Mouse (Mus musculus): ENCODE results near the gene Thsd7b. TPM values are rescaled to one million over a fixed set of nuclear protein-coding genes. Genes with fewer than 3 reads are reported as not detected.

Gene Thsd7b
- polyA plus RNA-seq, 1 experiment, result 0.75 TPM

GRCm38 (mm10) chr1:129838486-129838885, 565.4 kb downstream of the Thsd7b start:
- TF ChIP-seq CTCF (IDR thresholded peaks at IDR 0.05; ENCODE audit: control insufficient read depth, insufficient read depth, low read length), result no peak
- TF ChIP-seq POLR2A (IDR thresholded peaks at IDR 0.05; ENCODE audit: borderline replicate concordance, control insufficient read depth, low read depth, low read length), result no peak
- no peak overlapping the region for H3K4me3 ChIP-seq (replicated peaks; ENCODE audit: control insufficient read depth, low read depth, low read length)
- H3K4me1 ChIP-seq (ENCODE audit: control insufficient read depth, insufficient read depth, low read length), result no peaks in the 10 kb centered on the region
- H3K27ac ChIP-seq (ENCODE audit: control insufficient read depth, insufficient read depth, low read depth, low read length, poor library complexity), result no peak overlapping the region

GRCm38 (mm10) chr1:129843416-129843815, 570.3 kb downstream of the Thsd7b start:
- no peak overlapping the region for H3K27ac ChIP-seq (ENCODE audit: control insufficient read depth, insufficient read depth, low read depth, low read length, poor library complexity)
- TF ChIP-seq POLR2A (IDR thresholded peaks at IDR 0.05; ENCODE audit: borderline replicate concordance, control insufficient read depth, low read depth, low read length) (no peak), CTCF (IDR thresholded peaks at IDR 0.05; ENCODE audit: control insufficient read depth, insufficient read depth, low read length) (no peak)
- 30% methylated on average over 2 of the region's 2 CpGs for WGBS
- no peak overlapping the region for H3K4me3 ChIP-seq (replicated peaks; ENCODE audit: control insufficient read depth, low read depth, low read length)
- H3K4me1 ChIP-seq (ENCODE audit: control insufficient read depth, insufficient read depth, low read length), result no peaks in the 10 kb centered on the region

- TF ChIP-seq POLR2A (IDR thresholded peaks at IDR 0.05; ENCODE audit: borderline replicate concordance, control insufficient read depth, low read depth, low read length), result no peak
- TF ChIP-seq CTCF (IDR thresholded peaks at IDR 0.05; ENCODE audit: control insufficient read depth, insufficient read depth, low read length), result no peak
- no peaks in the 10 kb centered on the region for H3K4me1 ChIP-seq (ENCODE audit: control insufficient read depth, insufficient read depth, low read length)
- WGBS, result 74% methylated on average over 5 of the region's 5 CpGs
- H3K27ac ChIP-seq (ENCODE audit: control insufficient read depth, insufficient read depth, low read depth, low read length, poor library complexity), result no peak overlapping the region
- no peak overlapping the region for H3K4me3 ChIP-seq (replicated peaks; ENCODE audit: control insufficient read depth, low read depth, low read length)
These were observed 577.0 kb downstream of the Thsd7b start for GRCm38 (mm10) chr1:129850007-129850564.

GRCm38 (mm10) chr1:129867714-129868113, 594.6 kb downstream of the Thsd7b start:
- Histone ChIP-seq H3K4me3 (replicated peaks; ENCODE audit: control insufficient read depth, low read depth, low read length) (no peak overlapping the region), H3K27ac (ENCODE audit: control insufficient read depth, insufficient read depth, low read depth, low read length, poor library complexity) (no peak overlapping the region), H3K4me1 (ENCODE audit: control insufficient read depth, insufficient read depth, low read length) (no peaks in the 10 kb centered on the region)
- 60% methylated on average over 6 of the region's 6 CpGs for WGBS
- TF ChIP-seq CTCF (IDR thresholded peaks at IDR 0.05; ENCODE audit: control insufficient read depth, insufficient read depth, low read length), result no peak
- no peak for TF ChIP-seq POLR2A (IDR thresholded peaks at IDR 0.05; ENCODE audit: borderline replicate concordance, control insufficient read depth, low read depth, low read length)

GRCm38 (mm10) chr1:129874355-129874754, 601.3 kb downstream of the Thsd7b start:
- H3K27ac ChIP-seq (ENCODE audit: control insufficient read depth, insufficient read depth, low read depth, low read length, poor library complexity), result no peak overlapping the region
- no peaks in the 10 kb centered on the region for H3K4me1 ChIP-seq (ENCODE audit: control insufficient read depth, insufficient read depth, low read length)
- no peak overlapping the region for H3K4me3 ChIP-seq (replicated peaks; ENCODE audit: control insufficient read depth, low read depth, low read length)
- TF ChIP-seq CTCF (IDR thresholded peaks at IDR 0.05; ENCODE audit: control insufficient read depth, insufficient read depth, low read length) (no peak), POLR2A (IDR thresholded peaks at IDR 0.05; ENCODE audit: borderline replicate concordance, control insufficient read depth, low read depth, low read length) (no peak)
- 75% methylated on average over 4 of the region's 4 CpGs for WGBS

GRCm38 (mm10) chr1:129887861-129888260, 614.8 kb downstream of the Thsd7b start:
- TF ChIP-seq POLR2A (IDR thresholded peaks at IDR 0.05; ENCODE audit: borderline replicate concordance, control insufficient read depth, low read depth, low read length), result no peak
- TF ChIP-seq CTCF (IDR thresholded peaks at IDR 0.05; ENCODE audit: control insufficient read depth, insufficient read depth, low read length), result no peak
- Histone ChIP-seq H3K4me1 (ENCODE audit: control insufficient read depth, insufficient read depth, low read length) (no peaks in the 10 kb centered on the region), H3K27ac (ENCODE audit: control insufficient read depth, insufficient read depth, low read depth, low read length, poor library complexity) (no peak overlapping the region), H3K4me3 (replicated peaks; ENCODE audit: control insufficient read depth, low read depth, low read length) (no peak overlapping the region)
- WGBS, result 40% methylated on average over 1 of the region's 1 CpGs

GRCm38 (mm10) chr1:129898121-129898520, 625.0 kb downstream of the Thsd7b start:
- Histone ChIP-seq H3K4me3 (replicated peaks; ENCODE audit: control insufficient read depth, low read depth, low read length) (no peak overlapping the region), H3K27ac (ENCODE audit: control insufficient read depth, insufficient read depth, low read depth, low read length, poor library complexity) (no peak overlapping the region), H3K4me1 (ENCODE audit: control insufficient read depth, insufficient read depth, low read length) (no peaks in the 10 kb centered on the region)
- TF ChIP-seq POLR2A (IDR thresholded peaks at IDR 0.05; ENCODE audit: borderline replicate concordance, control insufficient read depth, low read depth, low read length) (no peak), CTCF (IDR thresholded peaks at IDR 0.05; ENCODE audit: control insufficient read depth, insufficient read depth, low read length) (no peak)
- WGBS, result 73% methylated on average over 5 of the region's 5 CpGs

GRCm38 (mm10) chr1:129915484-129915883, 642.4 kb downstream of the Thsd7b start:
- Histone ChIP-seq H3K4me1 (ENCODE audit: control insufficient read depth, insufficient read depth, low read length) (no peaks in the 10 kb centered on the region), H3K4me3 (replicated peaks; ENCODE audit: control insufficient read depth, low read depth, low read length) (no peak overlapping the region), H3K27ac (ENCODE audit: control insufficient read depth, insufficient read depth, low read depth, low read length, poor library complexity) (no peak overlapping the region)
- 58% methylated on average over 4 of the region's 4 CpGs for whole genome bisulfite sequencing
- no peak for TF ChIP-seq CTCF (IDR thresholded peaks at IDR 0.05; ENCODE audit: control insufficient read depth, insufficient read depth, low read length)

GRCm38 (mm10) chr1:129917568-129917967, 644.5 kb downstream of the Thsd7b start:
- TF ChIP-seq CTCF (IDR thresholded peaks at IDR 0.05; ENCODE audit: control insufficient read depth, insufficient read depth, low read length), result no peak
- no peak for TF ChIP-seq POLR2A (IDR thresholded peaks at IDR 0.05; ENCODE audit: borderline replicate concordance, control insufficient read depth, low read depth, low read length)
- H3K27ac ChIP-seq (ENCODE audit: control insufficient read depth, insufficient read depth, low read depth, low read length, poor library complexity), result no peak overlapping the region
- no peaks in the 10 kb centered on the region for H3K4me1 ChIP-seq (ENCODE audit: control insufficient read depth, insufficient read depth, low read length)
- 80% methylated on average over 1 of the region's 1 CpGs for WGBS
- H3K4me3 ChIP-seq (replicated peaks; ENCODE audit: control insufficient read depth, low read depth, low read length), result no peak overlapping the region

Measured in bone marrow, adult 2 months (tissue).